Mouse (Mus musculus) forebrain, embryonic 12.5 days (tissue): ENCODE measurements around the gene Esf1. TPM values are rescaled to one million over a fixed set of nuclear protein-coding genes. Genes with fewer than 3 reads are reported as not detected.
"Not testable (repeated sequence)": the region's sequence is repeated elsewhere in the genome, so short reads cannot be mapped to it uniquely, and the experiment has no call there.

ENCODE experiments used
- ATAC-seq: fragments of 200-750 bp; cut with Nextera tagmentation; 2 replicates; pipeline ENCODE4 v1.8.0; 2017; ENCODE audit warnings: moderate TSS enrichment; ENCODE audit not compliant: low FRiP score
- H3K27ac ChIP-seq: fragments of 300-500 bp; sonication (generic); 2 replicates; pipeline ENCODE4 v1.5.1; 2016; ENCODE audit warnings: mild to moderate bottlenecking
- H3K27me3 ChIP-seq: fragments of 300-500 bp; sonication (generic); 2 replicates; pipeline ENCODE4 v1.6.1; 2016; ENCODE audit warnings: mild to moderate bottlenecking
- H3K36me3 ChIP-seq: fragments of 300-500 bp; sonication (generic); replicated peaks from 2 replicates; pipeline ENCODE4 v1.6.1; 2016; ENCODE audit warnings: mild to moderate bottlenecking
- H3K4me1 ChIP-seq: fragments of 300-500 bp; sonication (generic); 2 replicates; pipeline ENCODE4 v1.6.1; 2016
- H3K4me2 ChIP-seq: fragments of 300-500 bp; sonication (generic); 2 replicates; pipeline ENCODE4 v1.6.1; 2016; ENCODE audit warnings: mild to moderate bottlenecking, moderate library complexity
- H3K4me3 ChIP-seq: fragments of 300-500 bp; sonication (generic); replicated peaks from 2 replicates; pipeline ENCODE4 v1.5.1; 2016; ENCODE audit warnings: mild to moderate bottlenecking
- H3K9ac ChIP-seq: fragments of 300-500 bp; sonication (generic); 2 replicates; pipeline ENCODE4 v1.6.1; 2016; ENCODE audit warnings: mild to moderate bottlenecking
- H3K9me3 ChIP-seq: fragments of 300-500 bp; sonication (generic); 2 replicates; pipeline ENCODE4 v1.6.1; 2016
- WGBS: fragments of 180-500 bp; shearing (Covaris S2); methylation state at CpG from one replicate; pipeline ENCODE4 v1.1.7; 2016; 5-methylcytosine and 5-hydroxymethylcytosine counted together
- polyA plus RNA-seq: library from polyadenylated mRNA; unstranded; fragments of >200 nt; fragmentation: Nextera tagmentation; extraction: Ambion mirVana; gene quantifications from 2 replicates; pipeline ENCODE4 v1.2.1, GENCODE M21; 2016

The Esf1 gene
- polyA plus RNA-seq, 1 experiment from 2014 or later, result 34.1 TPM

GRCm38 (mm10) chr2:140151743-140152142 lies 18.6 kb downstream of the Esf1 start, which contains the start of gene Gm17374:
Gene Gm17374, plus strand, starts transcription at chr2:140152043.
- H3K9me3 ChIP-seq, H3K4me1 ChIP-seq, H3K9ac ChIP-seq, ATAC-seq, H3K4me3 ChIP-seq, H3K4me2 ChIP-seq, H3K27me3 ChIP-seq, H3K27ac ChIP-seq: not testable (repeated sequence)
- H3K36me3 ChIP-seq, result peaks cover 46% of the 10 kb centered on the region
- 91% methylated on average over 4 of the region's 4 CpGs for WGBS

GRCm38 (mm10) chr2:140125516-140125915 lies 44.8 kb downstream of the Esf1 start:
- no peaks in the 10 kb centered on the region for H3K9me3 ChIP-seq
- no peaks in the 10 kb centered on the region for H3K27me3 ChIP-seq
- H3K36me3 ChIP-seq, result peaks cover 69% of the 10 kb centered on the region
- no peak overlapping the region for H3K4me3 ChIP-seq
- H3K27ac ChIP-seq, result no peak overlapping the region
- 86% methylated on average over 2 of the region's 2 CpGs for WGBS
- H3K4me1 ChIP-seq, result no peaks in the 10 kb centered on the region
- no peak for ATAC-seq
- no peak overlapping the region for H3K9ac ChIP-seq
- no peak overlapping the region for H3K4me2 ChIP-seq

GRCm38 (mm10) chr2:140113851-140114250 lies 56.5 kb downstream of the Esf1 start:
- ATAC-seq, result no peak
- WGBS, result 91% methylated on average over 8 of the region's 8 CpGs

GRCm38 (mm10) chr2:140108945-140109344 lies 61.4 kb downstream of the Esf1 start:
- Histone ChIP-seq H3K27me3 (no peaks in the 10 kb centered on the region), H3K36me3 (no peaks in the 10 kb centered on the region), H3K4me1 (no peaks in the 10 kb centered on the region), H3K4me2 (no peak overlapping the region), H3K4me3 (no peak overlapping the region), H3K9me3 (no peaks in the 10 kb centered on the region), H3K27ac (no peak overlapping the region), H3K9ac (no peak overlapping the region)
- WGBS, result 35% methylated on average over 1 of the region's 1 CpGs
- ATAC-seq, result no peak

More at GRCm38 (mm10) chr2:140113851-140114250, 56.5 kb downstream of the Esf1 start:
- Histone ChIP-seq H3K4me2 (no peak overlapping the region), H3K27ac (no peak overlapping the region), H3K4me1 (no peaks in the 10 kb centered on the region), H3K36me3 (0 out of 2 replicates have a peak, but pooled peaks cover 2% of the 10 kb centered on the region), H3K4me3 (no peak overlapping the region), H3K27me3 (no peaks in the 10 kb centered on the region), H3K9ac (no peak overlapping the region), H3K9me3 (no peaks in the 10 kb centered on the region)

GRCm38 (mm10) chr2:140107641-140108040 lies 62.7 kb downstream of the Esf1 start:
- 91% methylated on average over 4 of the region's 4 CpGs for WGBS
- H3K36me3 ChIP-seq, result no peaks in the 10 kb centered on the region
- no peak for ATAC-seq
- no peak overlapping the region for H3K4me3 ChIP-seq
- no peak overlapping the region for H3K27ac ChIP-seq
- no peaks in the 10 kb centered on the region for H3K4me1 ChIP-seq
- no peak overlapping the region for H3K9ac ChIP-seq
- no peaks in the 10 kb centered on the region for H3K27me3 ChIP-seq
- H3K4me2 ChIP-seq, result no peak overlapping the region
- H3K9me3 ChIP-seq, result no peaks in the 10 kb centered on the region

GRCm38 (mm10) chr2:140104951-140105350 lies 65.4 kb downstream of the Esf1 start:
- Histone ChIP-seq H3K4me3 (no peak overlapping the region), H3K27ac (no peak overlapping the region), H3K4me1 (no peaks in the 10 kb centered on the region), H3K36me3 (no peaks in the 10 kb centered on the region), H3K27me3 (no peaks in the 10 kb centered on the region), H3K4me2 (no peak overlapping the region), H3K9ac (no peak overlapping the region), H3K9me3 (no peaks in the 10 kb centered on the region)
- WGBS, result 83% methylated on average over 3 of the region's 3 CpGs
- ATAC-seq, result no peak

- Histone ChIP-seq H3K4me3 (no peak overlapping the region), H3K9me3 (no peaks in the 10 kb centered on the region), H3K4me1 (no peaks in the 10 kb centered on the region), H3K4me2 (no peak overlapping the region), H3K27me3 (no peaks in the 10 kb centered on the region), H3K36me3 (no peaks in the 10 kb centered on the region), H3K9ac (no peak overlapping the region), H3K27ac (no peak overlapping the region)
- WGBS, result 85% methylated on average over 3 of the region's 3 CpGs
- no peak for ATAC-seq
Measured at GRCm38 (mm10) chr2:140100551-140101474, 69.6 kb downstream of the Esf1 start.

GRCm38 (mm10) chr2:140099971-140100370 lies 70.4 kb downstream of the Esf1 start:
- WGBS, result 91% methylated on average over 3 of the region's 3 CpGs
- Histone ChIP-seq H3K4me1 (no peaks in the 10 kb centered on the region), H3K4me2 (no peak overlapping the region), H3K9me3 (no peaks in the 10 kb centered on the region), H3K4me3 (no peak overlapping the region), H3K36me3 (no peaks in the 10 kb centered on the region), H3K27me3 (no peaks in the 10 kb centered on the region), H3K27ac (no peak overlapping the region), H3K9ac (no peak overlapping the region)
- no peak for ATAC-seq

GRCm38 (mm10) chr2:140097131-140097591 lies 73.2 kb downstream of the Esf1 start:
- Histone ChIP-seq H3K9me3 (no peaks in the 10 kb centered on the region), H3K4me2 (no peak overlapping the region), H3K27me3 (no peaks in the 10 kb centered on the region), H3K4me1 (no peaks in the 10 kb centered on the region), H3K9ac (no peak overlapping the region), H3K27ac (no peak overlapping the region), H3K36me3 (no peaks in the 10 kb centered on the region), H3K4me3 (no peak overlapping the region)
- ATAC-seq, result no peak
- whole genome bisulfite sequencing, result 79% methylated on average over 3 of the region's 3 CpGs

- Histone ChIP-seq H3K4me2 (no peak overlapping the region), H3K4me1 (no peaks in the 10 kb centered on the region), H3K27ac (no peak overlapping the region), H3K36me3 (no peaks in the 10 kb centered on the region), H3K27me3 (no peaks in the 10 kb centered on the region), H3K4me3 (no peak overlapping the region), H3K9me3 (no peaks in the 10 kb centered on the region), H3K9ac (no peak overlapping the region)
- no peak for ATAC-seq
- 90% methylated on average over 5 of the region's 5 CpGs for WGBS
Measured at GRCm38 (mm10) chr2:140096034-140096433, 74.3 kb downstream of the Esf1 start.

- no peaks in the 10 kb centered on the region for H3K4me1 ChIP-seq
- no peak overlapping the region for H3K4me3 ChIP-seq
- no peak overlapping the region for H3K27ac ChIP-seq
- no peak overlapping the region for H3K9ac ChIP-seq
- no peaks in the 10 kb centered on the region for H3K9me3 ChIP-seq
- no peak overlapping the region for H3K4me2 ChIP-seq
- no peaks in the 10 kb centered on the region for H3K27me3 ChIP-seq
- no peaks in the 10 kb centered on the region for H3K36me3 ChIP-seq
- no peak for ATAC-seq
- WGBS, result 91% methylated on average over 5 of the region's 5 CpGs
Measured at GRCm38 (mm10) chr2:140093433-140093832, 76.9 kb downstream of the Esf1 start.

- Histone ChIP-seq H3K27me3 (no peaks in the 10 kb centered on the region), H3K27ac (no peak overlapping the region), H3K4me3 (no peak overlapping the region), H3K9ac (no peak overlapping the region), H3K36me3 (no peaks in the 10 kb centered on the region), H3K4me1 (no peaks in the 10 kb centered on the region), H3K4me2 (no peak overlapping the region), H3K9me3 (no peaks in the 10 kb centered on the region)
- no peak for ATAC-seq
- WGBS, result 90% methylated on average over 7 of the region's 7 CpGs
Measured at GRCm38 (mm10) chr2:140084245-140084644, 86.1 kb downstream of the Esf1 start.
